Mouse (Mus musculus) ZHBTc4 (cell line): ENCODE results near the gene Abcc9.

Experiments
- DNase-seq: peaks from one replicate; pipeline ENCODE4 v3.0.0-alpha.2; 2011; ENCODE audit warnings: low read depth, low spot score

Abcc9 gene

GRCm38 (mm10) chr6:142701652-142702637 is at the start of gene Abcc9:
Gene Abcc9, minus strand, starts transcription at chr6:142702315.
- peak; percentile 23 for DNase-seq

GRCm38 (mm10) chr6:142751365-142751764 is 49.2 kb upstream of the Abcc9 start:
- DNase-seq: peak; percentile 96

- no peak for DNase-seq
Observed at GRCm38 (mm10) chr6:142748057-142748708, 46.1 kb upstream of the Abcc9 start.

GRCm38 (mm10) chr6:142747165-142747564 is 45.0 kb upstream of the Abcc9 start:
- DNase-seq: no peak

GRCm38 (mm10) chr6:142746765-142747164 is 44.6 kb upstream of the Abcc9 start:
- DNase-seq: no peak

- DNase-seq: no peak
Observed at GRCm38 (mm10) chr6:142745484-142745883, 43.4 kb upstream of the Abcc9 start.

GRCm38 (mm10) chr6:142743193-142743592 is 41.1 kb upstream of the Abcc9 start:
- no peak for DNase-seq

GRCm38 (mm10) chr6:142741763-142742162 is 39.6 kb upstream of the Abcc9 start:
- no peak for DNase-seq

- DNase-seq: no peak
Observed at GRCm38 (mm10) chr6:142738637-142739036, 36.5 kb upstream of the Abcc9 start.

- no peak for DNase-seq
Observed at GRCm38 (mm10) chr6:142738225-142738624, 36.1 kb upstream of the Abcc9 start.

GRCm38 (mm10) chr6:142735302-142736005 is 33.3 kb upstream of the Abcc9 start:
- DNase-seq: peak; percentile 51

GRCm38 (mm10) chr6:142732567-142733290 is 30.6 kb upstream of the Abcc9 start:
- DNase-seq: no peak

- DNase-seq: no peak
Observed at GRCm38 (mm10) chr6:142726032-142726431, 23.9 kb upstream of the Abcc9 start.

- no peak for DNase-seq
Observed at GRCm38 (mm10) chr6:142721731-142722130, 19.6 kb upstream of the Abcc9 start.

GRCm38 (mm10) chr6:142720641-142721040 is 18.5 kb upstream of the Abcc9 start:
- DNase-seq: peak; percentile 53

GRCm38 (mm10) chr6:142718167-142718566 is 16.1 kb upstream of the Abcc9 start:
- peak; percentile 12 for DNase-seq

- no peak for DNase-seq
Observed at GRCm38 (mm10) chr6:142717186-142717585, 15.1 kb upstream of the Abcc9 start.

GRCm38 (mm10) chr6:142715026-142715425 is 12.9 kb upstream of the Abcc9 start:
- no peak for DNase-seq

- DNase-seq: no peak
Observed at GRCm38 (mm10) chr6:142711106-142711505, 9.0 kb upstream of the Abcc9 start.

- no peak for DNase-seq
Observed at GRCm38 (mm10) chr6:142710690-142711089, 8.6 kb upstream of the Abcc9 start.

- DNase-seq: no peak
Observed at GRCm38 (mm10) chr6:142708369-142708768, 6.3 kb upstream of the Abcc9 start.
